Mouse (Mus musculus) ES-Bruce4 (cell line): ENCODE measurements at regions not wholly inside any gene's neighbourhood (a gene's known extent, or its start where the extent isn't known, plus 50 kb on each side); places are given as distances from the start of the nearest gene placed in this dataset.
"Not testable (repeated sequence)": the region's sequence is repeated elsewhere in the genome, so short reads cannot be mapped to it uniquely, and the experiment has no call there.

Source experiments
- H3K27ac ChIP-seq: 2 replicates; pipeline ENCODE4 v1.5.1; 2012; ENCODE audit warnings: low read length, inconsistent platforms; ENCODE audit not compliant: insufficient read depth
- H3K27me3 ChIP-seq: 2 replicates; pipeline ENCODE4 v1.6.1; 2012; ENCODE audit warnings: mild to moderate bottlenecking, low read length, inconsistent platforms; ENCODE audit not compliant: control insufficient read depth, poor library complexity, insufficient read depth, severe bottlenecking
- H3K36me3 ChIP-seq: 2 replicates; pipeline ENCODE4 v1.6.1; 2012; ENCODE audit warnings: inconsistent platforms, mild to moderate bottlenecking, low read length, moderate library complexity; ENCODE audit not compliant: control insufficient read depth, poor library complexity, insufficient read depth, severe bottlenecking
- H3K4me1 ChIP-seq: one replicate; pipeline ENCODE4 v1.8.1; 2011; ENCODE audit warnings: low read length; ENCODE audit not compliant: control insufficient read depth, insufficient read depth
- H3K4me3 ChIP-seq: 2 replicates; pipeline ENCODE4 v1.5.1; 2011; ENCODE audit warnings: low read depth, mild to moderate bottlenecking, low read length
- H3K9ac ChIP-seq: 2 replicates; pipeline ENCODE4 v1.6.1; 2012; ENCODE audit warnings: low read depth, mild to moderate bottlenecking, inconsistent platforms; ENCODE audit not compliant: poor library complexity, severe bottlenecking
- H3K9me3 ChIP-seq: replicated peaks from 2 replicates; pipeline ENCODE4 v1.6.1; 2012; ENCODE audit warnings: mild to moderate bottlenecking, low read length, inconsistent platforms; ENCODE audit not compliant: control insufficient read depth, poor library complexity, insufficient read depth, severe bottlenecking
- CTCF ChIP-seq: IDR thresholded peaks from one replicate; pipeline ENCODE4 v1.8.1; 2011; ENCODE audit warnings: low read depth, low read length
- EP300 ChIP-seq: IDR thresholded peaks from 2 replicates; pipeline ENCODE4 v1.6.1; 2011; ENCODE audit warnings: low read depth, low read length; ENCODE audit not compliant: insufficient read depth
- POLR2A ChIP-seq: IDR thresholded peaks from one replicate; pipeline ENCODE4 v1.8.1; 2011; ENCODE audit warnings: low read length; ENCODE audit not compliant: insufficient read depth

DNA sequence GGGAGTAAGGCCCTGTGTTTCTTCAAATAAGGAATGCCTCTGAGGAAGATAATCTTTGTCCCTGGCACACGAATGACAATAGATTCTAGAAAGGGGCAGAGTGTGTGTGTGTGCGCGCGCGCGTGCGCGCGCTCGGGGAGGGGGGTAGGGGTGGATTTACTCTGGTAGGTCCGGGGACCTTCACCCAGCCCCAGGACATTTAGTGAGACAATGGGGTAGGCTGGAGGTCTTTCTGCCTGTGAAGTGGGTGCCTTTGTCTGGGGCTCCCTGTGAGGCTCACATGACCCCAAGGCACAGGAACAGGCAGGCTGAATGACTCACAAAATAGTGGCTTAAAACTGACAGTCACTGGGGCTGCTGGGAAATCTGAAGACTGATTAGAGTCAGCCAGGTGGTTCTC lies 139.1 kb upstream of the Bcor start:
- H3K4me3 ChIP-seq, result no peak overlapping the region
- no peaks in the 10 kb centered on the region for H3K4me1 ChIP-seq
- 0 out of 2 replicates have a peak, but pooled peaks have one; percentile 38 for TF ChIP-seq EP300
- no peak for TF ChIP-seq POLR2A
- no peaks in the 10 kb centered on the region for H3K9me3 ChIP-seq
- no peak overlapping the region for H3K9ac ChIP-seq
- H3K27ac ChIP-seq, result no peak overlapping the region
- H3K36me3 ChIP-seq, result no peaks in the 10 kb centered on the region
- H3K27me3 ChIP-seq, result no peaks in the 10 kb centered on the region

DNA sequence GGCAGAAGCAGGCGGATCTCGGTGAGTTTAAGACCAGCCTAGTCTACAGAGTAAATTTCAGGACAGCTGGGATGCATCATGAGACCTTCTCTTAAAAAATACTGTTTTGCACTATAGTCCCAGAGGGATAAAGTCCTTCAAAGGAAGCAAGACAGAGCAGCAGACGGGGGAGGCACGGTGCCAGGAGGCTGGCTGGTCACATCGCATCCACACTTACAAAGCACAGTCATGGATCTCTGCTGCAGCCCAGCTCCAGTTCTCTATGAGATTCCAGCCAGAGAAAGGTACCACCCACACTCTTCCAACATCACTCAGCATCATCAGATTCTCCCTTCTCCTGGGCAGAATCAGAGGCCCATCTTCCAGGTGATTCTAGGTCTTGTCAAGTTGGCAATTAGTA lies 144.5 kb upstream of the Bcor start:
- no peak overlapping the region for H3K27ac ChIP-seq
- H3K4me1 ChIP-seq, result no peaks in the 10 kb centered on the region
- H3K9me3 ChIP-seq, result no peaks in the 10 kb centered on the region
- no peak overlapping the region for H3K4me3 ChIP-seq
- no peak overlapping the region for H3K9ac ChIP-seq
- no peaks in the 10 kb centered on the region for H3K27me3 ChIP-seq
- TF ChIP-seq EP300, result no peak
- H3K36me3 ChIP-seq, result no peaks in the 10 kb centered on the region

DNA sequence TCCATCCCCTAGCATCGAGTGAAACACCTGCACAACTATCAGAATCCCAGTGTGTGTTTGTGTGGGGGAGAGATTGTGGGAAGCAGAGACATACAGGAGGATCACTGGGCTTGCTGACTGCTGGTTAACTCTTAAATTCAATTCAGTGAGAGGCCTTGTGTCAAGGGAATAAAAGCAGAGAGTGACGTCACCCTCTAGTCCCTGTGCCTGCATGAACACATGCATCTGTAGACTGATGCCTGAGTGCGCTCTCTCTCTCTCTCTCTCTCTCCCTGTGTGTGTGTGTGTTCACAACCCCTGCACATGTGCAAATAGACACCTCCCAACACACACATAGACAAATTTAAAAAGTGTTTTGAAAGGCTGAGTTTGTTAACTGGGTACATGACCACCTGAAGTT lies 146.8 kb upstream of the Bcor start:
- no peaks in the 10 kb centered on the region for H3K36me3 ChIP-seq
- H3K27ac ChIP-seq, result no peak overlapping the region
- TF ChIP-seq EP300 (no peak), CTCF (no peak), POLR2A (no peak)
- no peaks in the 10 kb centered on the region for H3K4me1 ChIP-seq
- H3K9ac ChIP-seq, result no peak overlapping the region
- H3K9me3 ChIP-seq, result no peaks in the 10 kb centered on the region
- no peaks in the 10 kb centered on the region for H3K27me3 ChIP-seq
- H3K4me3 ChIP-seq, result no peak overlapping the region

DNA sequence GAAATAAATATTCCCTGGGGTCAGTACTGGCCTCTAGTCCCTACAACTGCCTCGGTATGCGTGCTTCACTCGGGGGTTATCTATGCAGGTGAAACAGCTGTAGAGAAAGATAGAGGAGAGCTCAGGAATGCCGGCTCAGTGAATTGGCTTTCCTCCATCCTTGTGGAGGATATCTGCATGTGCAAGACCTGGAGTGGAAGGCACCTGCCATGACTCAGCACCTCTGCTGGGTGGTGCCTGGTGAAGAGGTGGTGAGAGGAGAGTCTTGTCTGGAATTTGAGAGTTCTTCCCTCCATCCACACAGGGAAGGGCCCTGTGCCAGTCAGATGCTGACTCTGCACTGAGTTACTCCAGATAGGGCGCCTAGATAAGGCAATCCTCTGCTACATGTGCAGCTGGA lies 152.4 kb upstream of the Bcor start:
- Histone ChIP-seq H3K27ac (no peak overlapping the region), H3K9ac (no peak overlapping the region), H3K36me3 (no peaks in the 10 kb centered on the region), H3K27me3 (no peaks in the 10 kb centered on the region), H3K4me3 (no peak overlapping the region), H3K9me3 (no peaks in the 10 kb centered on the region), H3K4me1 (no peaks in the 10 kb centered on the region)
- TF ChIP-seq EP300 (0 out of 2 replicates have a peak, but pooled peaks have one; percentile 57), POLR2A (no peak)

DNA sequence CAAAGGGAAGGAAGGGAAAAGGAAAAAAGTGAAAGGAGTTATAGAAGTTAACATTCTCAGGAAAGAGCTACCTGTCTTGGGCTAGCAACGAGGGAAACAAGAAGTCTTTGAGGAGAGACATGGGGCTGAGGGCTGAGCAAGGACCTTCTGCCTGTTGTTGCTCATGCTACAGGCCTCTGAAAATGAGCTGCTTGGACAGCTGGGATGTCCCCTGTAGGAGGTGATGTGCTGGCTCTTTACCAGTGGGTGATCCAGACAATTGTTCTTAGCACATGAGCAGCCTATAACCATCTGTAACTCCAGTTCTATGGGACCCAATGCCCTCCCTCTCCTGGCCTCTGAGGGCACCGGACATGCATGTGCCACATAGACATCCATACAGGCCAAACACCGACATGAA lies 155.5 kb upstream of the Bcor start:
- no peak overlapping the region for H3K4me3 ChIP-seq
- no peak for TF ChIP-seq EP300
- H3K27ac ChIP-seq, result no peak overlapping the region
- H3K9me3 ChIP-seq, result no peaks in the 10 kb centered on the region
- no peaks in the 10 kb centered on the region for H3K4me1 ChIP-seq
- no peak overlapping the region for H3K9ac ChIP-seq
- no peaks in the 10 kb centered on the region for H3K27me3 ChIP-seq
- no peaks in the 10 kb centered on the region for H3K36me3 ChIP-seq

DNA sequence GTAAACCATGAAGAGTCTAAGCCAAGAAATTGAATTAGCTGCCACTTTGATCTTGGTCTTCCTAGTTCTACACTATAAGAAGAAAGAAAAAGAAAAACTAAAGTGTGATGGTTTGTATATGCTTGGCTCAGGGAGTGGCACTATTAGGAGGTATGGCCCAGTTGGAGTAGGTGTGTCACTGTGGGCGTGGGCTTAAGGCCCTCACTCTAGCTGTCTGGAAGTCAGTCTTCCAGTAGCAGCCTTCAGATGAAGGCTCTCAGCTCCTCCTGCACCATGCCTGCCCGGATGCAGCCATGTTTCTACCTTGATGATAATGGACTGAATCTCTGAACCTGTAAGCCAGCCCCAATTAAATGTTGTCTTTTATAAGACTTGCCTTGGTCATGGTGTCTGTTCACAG lies 157.3 kb upstream of the Bcor start:
- not testable (repeated sequence) for H3K4me3 ChIP-seq, H3K36me3 ChIP-seq, H3K27ac ChIP-seq, H3K27me3 ChIP-seq, H3K9me3 ChIP-seq, H3K4me1 ChIP-seq, H3K9ac ChIP-seq
